In the genomic region with DNA sequence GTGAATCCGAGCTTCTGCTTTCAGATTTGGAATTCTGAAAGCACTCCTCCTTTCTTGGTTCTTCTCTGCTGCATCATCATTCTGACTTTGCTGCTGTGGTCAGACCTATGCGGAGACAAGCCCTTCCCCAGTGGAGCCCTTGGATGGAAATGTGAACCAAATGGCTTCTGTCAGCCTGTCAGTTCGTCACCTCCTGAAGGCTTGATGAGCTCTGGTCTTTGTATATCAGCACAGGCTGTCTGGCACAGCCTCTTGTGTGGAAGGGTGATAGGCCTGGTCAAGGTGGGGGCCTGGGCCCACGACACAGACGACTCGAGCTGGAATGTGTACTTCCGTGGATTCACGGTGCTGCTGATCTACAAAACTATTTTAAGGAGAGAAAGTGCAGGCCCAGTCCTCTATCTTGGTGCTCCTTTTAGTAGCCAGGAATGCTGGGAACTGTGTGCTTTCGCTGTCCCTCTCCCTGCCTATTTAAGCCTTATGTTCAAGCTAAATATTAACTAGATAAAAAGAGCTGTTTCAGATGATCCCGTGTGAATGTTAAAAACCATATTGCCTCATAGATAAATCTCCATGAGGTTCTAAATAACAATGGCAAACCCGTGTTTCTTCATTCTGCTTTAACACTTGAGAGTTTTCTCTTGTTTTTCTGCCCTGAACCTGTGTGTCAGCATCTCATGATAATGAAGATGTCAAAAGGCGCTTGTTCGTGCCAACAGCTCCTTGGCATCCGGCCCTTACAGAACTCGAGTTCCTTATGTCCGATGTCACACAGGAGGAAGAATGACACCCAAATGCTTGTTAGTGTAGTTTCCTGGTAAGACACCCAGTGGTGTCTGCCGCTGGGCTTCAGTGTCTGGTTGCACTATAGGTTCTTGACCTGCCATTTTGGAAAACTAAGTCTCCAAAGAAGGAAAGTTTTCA, we compare ENCODE assay signal across 9 mouse cellular contexts. TPM values are rescaled to one million over a fixed set of nuclear protein-coding genes. Genes with fewer than 3 reads are reported as not detected.
DNase-seq lines count a peak whose midpoint lies in the region.
"Had no signal": no experiment of that assay in that cellular context is flagged by ENCODE, and none has a peak within 500 bp of the region (broad histone marks: within the 10 kb centered on the region; RNA-seq: fewer than 3 reads in every experiment).

A gene (minus strand): TSS at position 37 of the 924 bp plus-strand sequence.

- intact Hi-C loops in gastrocnemius, postnatal 14 days (cut with DNase I; ENCODE audit: low total_unique reads), result no loop called here

- peak; percentile 36 to 61 for DNase-seq in cerebellum, postnatal 25 days
- no peak for DNase-seq in cerebellum, adult 11 months
- peak; percentile 17 for DNase-seq in retina, postnatal 1 day
- DNase-seq in retina, embryonic 14.5 days (ENCODE audit: low spot score), result no peak
- DNase-seq in layer of hippocampus, postnatal 25 days (ENCODE audit: extremely low spot score in 1 of 2, low spot score in 1 of 2), result no peak
- DNase-seq in yolk sac, embryonic 10.5 days (ENCODE audit: low spot score), result peak; percentile 22
- DNase-seq in kidney, postnatal 25 days, result no peak
- DNase-seq in gastrocnemius, postnatal 14 days, result no peak
- DNase-seq: gastrocnemius, adult 2 months had no signal

RNA-seq across cellular contexts. Expression of the gene that starts here (rescaled TPM):
- 10 to 100 TPM; 69.0 to 86.7 TPM for total RNA-seq in layer of hippocampus, postnatal 25 days (2021)
- 1 to 10 TPM; 3.6 to 4.9 TPM for total RNA-seq in gastrocnemius, postnatal 14 days (2021)

Comparison
In these comparisons a context has a peak if more than half of its experiments do, and no peak if none do; other contexts are left out.
1. RNA of the gene that starts here (total RNA-seq): 69.0 to 86.7 TPM in layer of hippocampus, postnatal 25 days; 3.6 to 4.9 TPM in gastrocnemius, postnatal 14 days; every median in the first group is over 10 times any median in the second.
2. DNase-seq: peak in cerebellum, postnatal 25 days (2 of 2), retina, postnatal 1 day (single experiment) and yolk sac, embryonic 10.5 days (single experiment); none in cerebellum, adult 11 months (single experiment), retina, embryonic 14.5 days (single experiment), layer of hippocampus, postnatal 25 days (0 of 2), kidney, postnatal 25 days (0 of 2) and gastrocnemius, postnatal 14 days (single experiment).